Mouse (Mus musculus) myocyte (in vitro differentiated cells): ENCODE results near the gene 5031439G07Rik.

Experiments
- E2F4 ChIP-seq: IDR thresholded peaks from one replicate; pipeline ENCODE4 v1.6.1; 2011; ENCODE audit warnings: mild to moderate bottlenecking, control low read depth, moderate library complexity; ENCODE audit not compliant: insufficient read depth
- MYOD1 ChIP-seq, 3 experiments: IDR thresholded peaks; one replicate each; pipeline ENCODE4 v1.6.1; 2011; ENCODE audit warnings: control low read depth in 2 of 3, low read depth in 2 of 3, mild to moderate bottlenecking in 2 of 3, moderate library complexity in 1 of 3; ENCODE audit not compliant: insufficient read length in 2 of 3, control insufficient read depth in 1 of 3
- POLR2AphosphoS2 ChIP-seq: IDR thresholded peaks from one replicate; pipeline ENCODE4 v1.6.1; 2011; ENCODE audit warnings: low read depth, control low read depth; ENCODE audit not compliant: insufficient read length
- USF1 ChIP-seq: IDR thresholded peaks from one replicate; pipeline ENCODE4 v1.6.1; 2011; ENCODE audit warnings: low read depth, mild to moderate bottlenecking, control low read depth, moderate library complexity

DNA sequence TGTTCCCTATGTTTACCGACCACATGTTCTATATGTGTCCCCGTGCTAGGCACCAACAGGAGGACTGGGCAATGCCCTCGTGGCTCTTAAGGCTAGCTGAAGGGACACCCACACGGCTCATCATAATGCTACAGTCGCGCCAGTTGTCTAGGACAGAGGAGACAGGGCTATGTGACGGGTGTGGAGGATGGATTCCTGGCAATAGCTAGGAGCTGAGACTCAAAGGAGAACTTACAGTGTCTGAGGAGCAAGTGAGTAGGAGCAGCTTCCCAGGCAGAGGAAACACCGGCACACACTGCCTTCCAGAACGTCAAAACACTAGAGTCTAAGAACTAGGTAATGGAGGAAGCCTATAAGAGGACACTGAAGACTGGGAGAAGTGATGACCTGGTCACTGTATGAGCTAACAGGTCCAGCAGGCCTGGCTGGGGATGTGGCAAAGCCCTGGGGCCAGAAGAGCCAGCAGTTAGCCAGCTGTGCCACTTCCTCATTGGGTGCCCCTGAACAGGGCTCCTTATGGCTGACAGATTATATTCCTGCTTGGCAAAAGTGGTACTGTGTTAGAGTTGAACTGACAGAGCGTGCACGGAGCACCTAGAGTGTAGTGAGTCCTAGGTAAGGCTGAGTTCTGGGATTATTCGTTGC, 2.7 kb downstream of the 5031439G07Rik start:
- TF ChIP-seq USF1 (no peak), E2F4 (no peak), POLR2AphosphoS2 (no peak), MYOD1 (IDR thresholded peaks at IDR 0.05; ENCODE audit: control insufficient read depth in 1 of 3, insufficient read length in 2 of 3, low read depth in 2 of 3) (no peak)
